Mouse (Mus musculus): ENCODE measurements around the gene Trappc1. TPM values are rescaled to one million over a fixed set of nuclear protein-coding genes. Genes with fewer than 3 reads are reported as not detected.

The Trappc1 gene
- polyA plus RNA-seq, 1 experiment from 2014 or later = 69.3 TPM

- Histone ChIP-seq H3K27ac (ENCODE audit: low read length) (peak overlapping the region; percentile 59), H3K4me2 (ENCODE audit: low read depth, low read length) (peak overlapping the region; percentile 10; the same call in 1 of the 2 replicates), H3K4me1 (ENCODE audit: control insufficient read depth, low read depth, low read length) (peaks cover 30% of the 10 kb centered on the region), H3K36me3 (ENCODE audit: control insufficient read depth, insufficient read depth) (no peaks in the 10 kb centered on the region), H3K27me3 (ENCODE audit: control insufficient read depth, insufficient read depth, low read depth, low read length) (peaks cover 39% of the 10 kb centered on the region), H3K9me3 (replicated peaks; ENCODE audit: control insufficient read depth, low read length) (no peaks in the 10 kb centered on the region), H3K9ac (ENCODE audit: low read depth, low read length) (no peak overlapping the region), H3K4me3 (ENCODE audit: low read depth, low read length) (peak overlapping the region; percentile 14)
- 25% methylated on average over 6 of the region's 6 CpGs for WGBS (ENCODE audit: insufficient replicate concordance)
- ATAC-seq (ENCODE audit: low read depth) = peak; percentile 63
Observed at GRCm38 (mm10) chr11:69364910-69365309, 41.1 kb downstream of the Trappc1 start.

- no peaks in the 10 kb centered on the region for H3K36me3 ChIP-seq (ENCODE audit: control insufficient read depth, insufficient read depth)
- WGBS (ENCODE audit: insufficient replicate concordance) = 44% methylated on average over 6 of the region's 6 CpGs
- no peak for ATAC-seq (ENCODE audit: low read depth)
- H3K4me1 ChIP-seq (ENCODE audit: control insufficient read depth, low read depth, low read length) = peaks cover 32% of the 10 kb centered on the region
- no peak overlapping the region; the same call in 1 of the 2 replicates for H3K4me3 ChIP-seq (ENCODE audit: low read depth, low read length)
- H3K9me3 ChIP-seq (replicated peaks; ENCODE audit: control insufficient read depth, low read length) = no peaks in the 10 kb centered on the region
- H3K9ac ChIP-seq (ENCODE audit: low read depth, low read length) = peak overlapping the region; percentile 53; the same call in 1 of the 2 replicates
- H3K27me3 ChIP-seq (ENCODE audit: control insufficient read depth, insufficient read depth, low read depth, low read length) = peaks cover 43% of the 10 kb centered on the region
- peak overlapping the region; percentile 58 for H3K27ac ChIP-seq (ENCODE audit: low read length)
- H3K4me2 ChIP-seq (ENCODE audit: low read depth, low read length) = peak overlapping the region; percentile 89
Observed at GRCm38 (mm10) chr11:69365722-69366121, 41.9 kb downstream of the Trappc1 start.

- Histone ChIP-seq H3K9ac (ENCODE audit: low read depth, low read length) (peak overlapping the region; percentile 53), H3K4me1 (ENCODE audit: control insufficient read depth, low read depth, low read length) (peaks cover 38% of the 10 kb centered on the region), H3K4me3 (ENCODE audit: low read depth, low read length) (peak overlapping the region; percentile 73), H3K27ac (ENCODE audit: low read length) (peak overlapping the region; percentile 58), H3K9me3 (replicated peaks; ENCODE audit: control insufficient read depth, low read length) (no peaks in the 10 kb centered on the region), H3K4me2 (ENCODE audit: low read depth, low read length) (peak overlapping the region; percentile 89), H3K36me3 (ENCODE audit: control insufficient read depth, insufficient read depth) (no peaks in the 10 kb centered on the region), H3K27me3 (ENCODE audit: control insufficient read depth, insufficient read depth, low read depth, low read length) (peaks cover 45% of the 10 kb centered on the region)
- peak; percentile 67 for ATAC-seq (ENCODE audit: low read depth)
- WGBS (ENCODE audit: insufficient replicate concordance) = under 1% methylated on average over 26 of the region's 26 CpGs
Observed at GRCm38 (mm10) chr11:69366157-69366854, 42.5 kb downstream of the Trappc1 start.

- Histone ChIP-seq H3K27me3 (ENCODE audit: control insufficient read depth, insufficient read depth, low read depth, low read length) (peaks cover 50% of the 10 kb centered on the region), H3K4me3 (ENCODE audit: low read depth, low read length) (peak overlapping the region; percentile 73), H3K4me2 (ENCODE audit: low read depth, low read length) (peak overlapping the region; percentile 89), H3K4me1 (ENCODE audit: control insufficient read depth, low read depth, low read length) (peaks cover 45% of the 10 kb centered on the region), H3K27ac (ENCODE audit: low read length) (peak overlapping the region; percentile 76), H3K9me3 (replicated peaks; ENCODE audit: control insufficient read depth, low read length) (no peaks in the 10 kb centered on the region), H3K9ac (ENCODE audit: low read depth, low read length) (peak overlapping the region; percentile 38), H3K36me3 (ENCODE audit: control insufficient read depth, insufficient read depth) (no peaks in the 10 kb centered on the region)
- WGBS (ENCODE audit: insufficient replicate concordance) = 1% methylated on average over 22 of the region's 22 CpGs
- ATAC-seq (ENCODE audit: low read depth) = no peak
Observed at GRCm38 (mm10) chr11:69366855-69367615, 43.3 kb downstream of the Trappc1 start.

- peak overlapping the region; percentile 73 for H3K4me3 ChIP-seq (ENCODE audit: low read depth, low read length)
- H3K27me3 ChIP-seq (ENCODE audit: control insufficient read depth, insufficient read depth, low read depth, low read length) = peaks cover 50% of the 10 kb centered on the region
- WGBS (ENCODE audit: insufficient replicate concordance) = 2% methylated on average over 22 of the region's 22 CpGs
- H3K9me3 ChIP-seq (replicated peaks; ENCODE audit: control insufficient read depth, low read length) = no peaks in the 10 kb centered on the region
- peak overlapping the region; percentile 76 for H3K27ac ChIP-seq (ENCODE audit: low read length)
- peak; percentile 15; the same call in 1 of the 2 replicates for ATAC-seq (ENCODE audit: low read depth)
- peaks cover 53% of the 10 kb centered on the region for H3K4me1 ChIP-seq (ENCODE audit: control insufficient read depth, low read depth, low read length)
- peak overlapping the region; percentile 78 for H3K9ac ChIP-seq (ENCODE audit: low read depth, low read length)
- H3K36me3 ChIP-seq (ENCODE audit: control insufficient read depth, insufficient read depth) = no peaks in the 10 kb centered on the region
- peak overlapping the region; percentile 89 for H3K4me2 ChIP-seq (ENCODE audit: low read depth, low read length)
Observed at GRCm38 (mm10) chr11:69367616-69368355, 44.0 kb downstream of the Trappc1 start.

GRCm38 (mm10) chr11:69368356-69369214, 44.8 kb downstream of the Trappc1 start:
- Histone ChIP-seq H3K27me3 (ENCODE audit: control insufficient read depth, insufficient read depth, low read depth, low read length) (peaks cover 50% of the 10 kb centered on the region), H3K4me3 (ENCODE audit: low read depth, low read length) (peak overlapping the region; percentile 73), H3K9ac (ENCODE audit: low read depth, low read length) (peak overlapping the region; percentile 78), H3K36me3 (ENCODE audit: control insufficient read depth, insufficient read depth) (no peaks in the 10 kb centered on the region), H3K4me1 (ENCODE audit: control insufficient read depth, low read depth, low read length) (peaks cover 61% of the 10 kb centered on the region), H3K9me3 (replicated peaks; ENCODE audit: control insufficient read depth, low read length) (no peaks in the 10 kb centered on the region), H3K27ac (ENCODE audit: low read length) (peak overlapping the region; percentile 76), H3K4me2 (ENCODE audit: low read depth, low read length) (peak overlapping the region; percentile 89)
- peak; percentile 7; the same call in 1 of the 2 replicates for ATAC-seq (ENCODE audit: low read depth)
- WGBS (ENCODE audit: insufficient replicate concordance) = under 1% methylated on average over 59 of the region's 106 CpGs

GRCm38 (mm10) chr11:69369215-69369989, 45.6 kb downstream of the Trappc1 start, which contains the start of gene Chd3:
TSS of gene Chd3 (minus strand) at chr11:69369406.
- no peaks in the 10 kb centered on the region for H3K9me3 ChIP-seq (replicated peaks; ENCODE audit: control insufficient read depth, low read length)
- peak within 1 kb of the TSS; percentile 78 for H3K9ac ChIP-seq (ENCODE audit: low read depth, low read length)
- no peaks in the 10 kb centered on the region for H3K36me3 ChIP-seq (ENCODE audit: control insufficient read depth, insufficient read depth)
- peak within 1 kb of the TSS; percentile 76 for H3K27ac ChIP-seq (ENCODE audit: low read length)
- 2% methylated on average over 23 of the region's 34 CpGs for WGBS (ENCODE audit: insufficient replicate concordance)
- peaks cover 69% of the 10 kb centered on the region for H3K4me1 ChIP-seq (ENCODE audit: control insufficient read depth, low read depth, low read length)
- H3K4me2 ChIP-seq (ENCODE audit: low read depth, low read length) = peak within 1 kb of the TSS; percentile 89
- no peak for ATAC-seq (ENCODE audit: low read depth)
- H3K27me3 ChIP-seq (ENCODE audit: control insufficient read depth, insufficient read depth, low read depth, low read length) = peaks cover 50% of the 10 kb centered on the region
- H3K4me3 ChIP-seq (ENCODE audit: low read depth, low read length) = peak within 1 kb of the TSS; percentile 73

Data from liver, embryonic 16.5 days (tissue).